Mouse (Mus musculus) stomach, postnatal 0 days (tissue): ENCODE data around the gene Ggta1.

Experiments used
- CTCF ChIP-seq: IDR thresholded peaks from 2 replicates; pipeline ENCODE4 v1.5.1; 2016; ENCODE audit warnings: antibody characterized with exemption, low read depth, mild to moderate bottlenecking, moderate library complexity
- EP300 ChIP-seq: optimal IDR thresholded peaks from 2 replicates; pipeline ENCODE3; 2016; ENCODE audit warnings: antibody characterized with exemption

DNA sequence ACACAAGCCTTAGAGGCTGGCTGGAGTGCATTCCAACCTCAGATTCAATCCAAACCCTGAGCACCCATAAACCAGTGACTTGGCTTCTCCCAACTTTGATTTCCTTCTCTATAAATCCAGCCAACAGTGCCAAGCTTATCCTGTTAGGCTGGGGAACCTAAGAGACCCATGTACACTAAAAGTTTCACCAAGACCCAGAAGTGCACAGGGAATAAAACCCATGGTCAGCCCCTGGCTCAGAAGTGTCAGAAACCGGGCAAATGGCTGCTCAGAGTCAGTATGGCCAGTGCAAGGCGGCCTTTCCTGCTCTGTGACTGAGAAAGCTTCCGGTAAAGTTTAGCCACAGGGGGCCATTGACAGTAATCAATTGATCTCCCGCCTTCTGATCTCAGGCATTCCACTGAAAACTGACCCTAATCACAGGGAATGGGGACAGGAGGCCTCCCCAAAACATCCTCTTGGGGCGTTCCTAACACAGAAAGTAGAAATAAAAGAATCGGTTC, 2.6 kb downstream of the Ggta1 start:
- TF ChIP-seq CTCF, result no peak
- TF ChIP-seq EP300, result no peak
